Mouse (Mus musculus) C2C12 (cell line): ENCODE results near the gene Adgrl2. TPM values are rescaled to one million over a fixed set of nuclear protein-coding genes. Genes with fewer than 3 reads are reported as not detected.

ENCODE experiments used
- H3K27me3 ChIP-seq: one replicate; pipeline ENCODE4 v1.6.1; 2011; ENCODE audit not compliant: control insufficient read depth, insufficient read depth, insufficient read length
- H3K36me3 ChIP-seq: one replicate; pipeline ENCODE4 v1.6.1; 2011; ENCODE audit not compliant: control insufficient read depth, insufficient read depth
- H3K4me3 ChIP-seq: one replicate; pipeline ENCODE4 v1.5.1; 2011; ENCODE audit warnings: mild to moderate bottlenecking, control low read depth; ENCODE audit not compliant: poor library complexity, insufficient read depth, severe bottlenecking
- H3K79me2 ChIP-seq: one replicate; pipeline ENCODE4 v1.6.1; 2011; ENCODE audit not compliant: control insufficient read depth, insufficient read depth
- H3K79me3 ChIP-seq: one replicate; pipeline ENCODE4 v1.6.1; 2011; ENCODE audit warnings: low read depth, control low read depth
- H3ac ChIP-seq: one replicate; pipeline ENCODE3; 2011; ENCODE audit warnings: low read depth; ENCODE audit not compliant: control insufficient read depth, insufficient read length
- CEBPB ChIP-seq: IDR thresholded peaks from one replicate; pipeline ENCODE4 v1.6.1; 2011; ENCODE audit warnings: low read depth, mild to moderate bottlenecking, control low read depth, moderate library complexity
- CTCF ChIP-seq: IDR thresholded peaks from one replicate; pipeline ENCODE4 v1.5.1; 2011; ENCODE audit not compliant: control insufficient read depth, insufficient read depth, insufficient read length
- FOSL1 ChIP-seq: IDR thresholded peaks from one replicate; pipeline ENCODE4 v1.8.0; 2011; ENCODE audit warnings: mild to moderate bottlenecking, low read length; ENCODE audit not compliant: poor library complexity, insufficient read depth, severe bottlenecking
- MAX ChIP-seq: IDR thresholded peaks from one replicate; pipeline ENCODE4 v1.6.1; 2011; ENCODE audit warnings: mild to moderate bottlenecking, control low read depth
- MYOD1 ChIP-seq: IDR thresholded peaks from one replicate; pipeline ENCODE4 v1.6.1; 2011; ENCODE audit warnings: low read depth; ENCODE audit not compliant: control insufficient read depth, insufficient read length
- MYOG ChIP-seq: IDR thresholded peaks from one replicate; pipeline ENCODE4 v1.6.1; 2011; ENCODE audit not compliant: control insufficient read depth, insufficient read length; ENCODE audit errors: extremely low read depth
- USF1 ChIP-seq: IDR thresholded peaks from one replicate; pipeline ENCODE4 v1.6.1; 2011; ENCODE audit warnings: low read depth, mild to moderate bottlenecking, control low read depth, moderate library complexity
- polyA plus RNA-seq: library from polyadenylated mRNA; unstranded; fragments of >200 nt; fragmentation: generic; extraction: Trizol; gene quantifications from one replicate; pipeline ENCODE4 v1.2.1, GENCODE M21; 2012; ENCODE audit warnings: missing spikeins

The Adgrl2 gene
- polyA plus RNA-seq, 1 experiment: 19.9 TPM

- no peaks in the 10 kb centered on the region for H3K27me3 ChIP-seq
- no peak for TF ChIP-seq MYOG
- no peak for TF ChIP-seq FOSL1
- no peak for TF ChIP-seq CTCF
- no peak for TF ChIP-seq MYOD1
- TF ChIP-seq CEBPB: no peak
- no peak for TF ChIP-seq USF1
- no peak for TF ChIP-seq MAX
Observed at GRCm38 (mm10) chr3:148907024-148907778, 83.2 kb downstream of the Adgrl2 start.

GRCm38 (mm10) chr3:148905906-148906779, 84.2 kb downstream of the Adgrl2 start:
- peaks cover 40% of the 10 kb centered on the region for H3K79me2 ChIP-seq
- TF ChIP-seq MAX (no peak), MYOG (no peak), MYOD1 (no peak), FOSL1 (no peak), USF1 (no peak), CEBPB (no peak), CTCF (no peak)
- H3K4me3 ChIP-seq: no peak overlapping the region
- peaks cover 3% of the 10 kb centered on the region for H3K36me3 ChIP-seq
- no peak overlapping the region for H3ac ChIP-seq
- no peaks in the 10 kb centered on the region for H3K27me3 ChIP-seq
- H3K79me3 ChIP-seq: peaks cover 18% of the 10 kb centered on the region

More at GRCm38 (mm10) chr3:148907024-148907778, 83.2 kb downstream of the Adgrl2 start:
- peaks cover 19% of the 10 kb centered on the region for H3K79me3 ChIP-seq
- no peak overlapping the region for H3K4me3 ChIP-seq
- H3K36me3 ChIP-seq: peaks cover 3% of the 10 kb centered on the region
- peaks cover 47% of the 10 kb centered on the region for H3K79me2 ChIP-seq
- no peak overlapping the region for H3ac ChIP-seq

- Histone ChIP-seq H3ac (no peak overlapping the region), H3K4me3 (no peak overlapping the region), H3K36me3 (peaks cover 3% of the 10 kb centered on the region), H3K79me3 (peaks cover 13% of the 10 kb centered on the region), H3K79me2 (peaks cover 38% of the 10 kb centered on the region), H3K27me3 (no peaks in the 10 kb centered on the region)
- no peak for TF ChIP-seq MYOG
- TF ChIP-seq FOSL1: no peak
- TF ChIP-seq CEBPB: no peak
- TF ChIP-seq MAX: no peak
- TF ChIP-seq USF1: no peak
Observed at GRCm38 (mm10) chr3:148905435-148905834, 84.9 kb downstream of the Adgrl2 start.

GRCm38 (mm10) chr3:148899857-148900256, 90.5 kb downstream of the Adgrl2 start:
- Histone ChIP-seq H3ac (no peak overlapping the region), H3K27me3 (no peaks in the 10 kb centered on the region), H3K36me3 (no peaks in the 10 kb centered on the region), H3K79me2 (peaks cover 70% of the 10 kb centered on the region), H3K4me3 (no peak overlapping the region), H3K79me3 (peaks cover 16% of the 10 kb centered on the region)
- TF ChIP-seq MYOD1 (no peak), MYOG (no peak), FOSL1 (no peak), CTCF (no peak), CEBPB (no peak), USF1 (no peak), MAX (no peak)

GRCm38 (mm10) chr3:148899416-148899815, 90.9 kb downstream of the Adgrl2 start:
- TF ChIP-seq FOSL1 (no peak), USF1 (no peak), MYOG (no peak), MYOD1 (no peak), CTCF (no peak), CEBPB (no peak), MAX (no peak)
- Histone ChIP-seq H3K27me3 (no peaks in the 10 kb centered on the region), H3K36me3 (no peaks in the 10 kb centered on the region), H3ac (no peak overlapping the region), H3K4me3 (no peak overlapping the region), H3K79me3 (peaks cover 18% of the 10 kb centered on the region), H3K79me2 (peaks cover 74% of the 10 kb centered on the region)
